Mouse (Mus musculus) embryo, embryonic 10 days (tissue): ENCODE data around the gene Cox15.
A peak's percentile ranks its signal among the peaks of the same experiment; 100 is the strongest.

ENCODE experiments used
- DNase-seq: peaks from one replicate; pipeline ENCODE4 v3.0.0-alpha.2; 2015; ENCODE audit warnings: low spot score

Gene Cox15

GRCm38 (mm10) chr19:43761543-43762256, 8.9 kb upstream of the Cox15 start:
- no peak for DNase-seq

- peak; percentile 89 for DNase-seq
Measured at GRCm38 (mm10) chr19:43760504-43760903, 7.7 kb upstream of the Cox15 start.

GRCm38 (mm10) chr19:43754872-43755271, 2.1 kb upstream of the Cox15 start:
- DNase-seq = no peak

- no peak for DNase-seq
Measured at GRCm38 (mm10) chr19:43754237-43754636, 1.4 kb upstream of the Cox15 start.

GRCm38 (mm10) chr19:43753226-43753835, 531 bp upstream of the Cox15 start:
- peak; percentile 90 for DNase-seq

- DNase-seq = no peak
Measured at GRCm38 (mm10) chr19:43750008-43750407, 2.8 kb downstream of the Cox15 start.

- DNase-seq = no peak
Measured at GRCm38 (mm10) chr19:43747877-43748276, 4.9 kb downstream of the Cox15 start.

- DNase-seq = no peak
Measured at GRCm38 (mm10) chr19:43745740-43746139, 7.1 kb downstream of the Cox15 start.

- DNase-seq = no peak
Measured at GRCm38 (mm10) chr19:43743401-43743800, 9.4 kb downstream of the Cox15 start.

- no peak for DNase-seq
Measured at GRCm38 (mm10) chr19:43738409-43738808, 14.4 kb downstream of the Cox15 start.

- no peak for DNase-seq
Measured at GRCm38 (mm10) chr19:43731157-43731556, 21.6 kb downstream of the Cox15 start.

- peak; percentile 63 for DNase-seq
Measured at GRCm38 (mm10) chr19:43730037-43730428, 22.8 kb downstream of the Cox15 start.

GRCm38 (mm10) chr19:43729296-43730036, 23.3 kb downstream of the Cox15 start:
- DNase-seq = peak; percentile 52

- DNase-seq = no peak
Measured at GRCm38 (mm10) chr19:43726510-43727146, 26.2 kb downstream of the Cox15 start.

- no peak for DNase-seq
Measured at GRCm38 (mm10) chr19:43724821-43725220, 28.0 kb downstream of the Cox15 start.

GRCm38 (mm10) chr19:43724194-43724593, 28.6 kb downstream of the Cox15 start:
- no peak for DNase-seq

- DNase-seq = no peak
Measured at GRCm38 (mm10) chr19:43723501-43723900, 29.3 kb downstream of the Cox15 start.

GRCm38 (mm10) chr19:43722891-43723290, 29.9 kb downstream of the Cox15 start:
- DNase-seq = no peak

- no peak for DNase-seq
Measured at GRCm38 (mm10) chr19:43720061-43720460, 32.7 kb downstream of the Cox15 start.

GRCm38 (mm10) chr19:43711971-43712370, 40.8 kb downstream of the Cox15 start:
- DNase-seq = no peak

- no peak for DNase-seq
Measured at GRCm38 (mm10) chr19:43711159-43711916, 41.5 kb downstream of the Cox15 start.

GRCm38 (mm10) chr19:43709317-43709716, 43.5 kb downstream of the Cox15 start:
- DNase-seq = no peak
